Comparison of ENCODE assay signal across 19 mouse cellular contexts in genomic region chr10:92336138-92336537, GRCm38 (mm10).
DNase-seq lines count a peak whose midpoint lies in the region; ATAC-seq and TF ChIP-seq lines count a peak whose summit lies in the region.
"Had no signal": no experiment of that assay in that cellular context is flagged by ENCODE, and none has a peak within 500 bp of the region (broad histone marks: within the 10 kb centered on the region; RNA-seq: fewer than 3 reads in every experiment).

No protein-coding gene starts in this region.

- no peak for TF ChIP-seq CTCF in forebrain, postnatal 0 days (IDR thresholded peaks at IDR 0.05; ENCODE audit: low read depth)
- TF ChIP-seq CTCF in midbrain, postnatal 0 days (IDR thresholded peaks at IDR 0.05): no peak

- no peak for ATAC-seq in forebrain, postnatal 0 days
- 0 out of 2 replicates have a peak, but pooled peaks have one; percentile 27 for ATAC-seq in hindbrain, embryonic 15.5 days (ENCODE audit: low FRiP score, low read depth)
- ATAC-seq in hindbrain, embryonic 13.5 days (ENCODE audit: low FRiP score): no peak
- no peak for ATAC-seq in midbrain, postnatal 0 days (ENCODE audit: low FRiP score)
- ATAC-seq in midbrain, embryonic 11.5 days (ENCODE audit: low FRiP score): no peak
- ATAC-seq: activated CD4-positive, CD25-positive, alpha-beta regulatory T cell, adult 4 months; intestine, embryonic 15.5 days; Patski had no signal

- H3K4me2 ChIP-seq in forebrain, postnatal 0 days (ENCODE audit: low read depth): no peak overlapping the region
- H3K4me2 ChIP-seq in hindbrain, embryonic 15.5 days: no peak overlapping the region
- no peak overlapping the region for H3K4me2 ChIP-seq in hindbrain, embryonic 13.5 days
- no peak overlapping the region for H3K4me2 ChIP-seq in midbrain, postnatal 0 days (ENCODE audit: low read depth, low read length, poor library complexity, severe bottlenecking)
- no peak overlapping the region for H3K4me2 ChIP-seq in midbrain, embryonic 11.5 days
- H3K4me2 ChIP-seq: heart, embryonic 11.5 days; heart, embryonic 15.5 days; intestine, embryonic 15.5 days; kidney, embryonic 15.5 days had no signal

- no peak for DNase-seq in forebrain, embryonic 10.5 days (ENCODE audit: extremely low spot score, low spot score)
- DNase-seq in forebrain, postnatal 0 days: no peak
- peak; percentile 58 for DNase-seq in midbrain, postnatal 0 days (ENCODE audit: low spot score)
- DNase-seq in midbrain, embryonic 11.5 days (ENCODE audit: low spot score, missing footprints): no peak
- peak; percentile 92 for DNase-seq in retina, postnatal 1 day
- DNase-seq in gastrocnemius, postnatal 36 days: no peak
- DNase-seq: adrenal gland, postnatal 14 days; cerebellum, adult 2 months; cerebellum, postnatal 10 days; heart, adult 2 months; kidney, adult 18-20 months had no signal

- peak overlapping the region; percentile 65; the same call in 1 of the 2 replicates for H3K27ac ChIP-seq in forebrain, embryonic 10.5 days
- H3K27ac ChIP-seq in forebrain, postnatal 0 days (ENCODE audit: low read depth, low read length): no peak overlapping the region
- no peak overlapping the region for H3K27ac ChIP-seq in hindbrain, embryonic 15.5 days (replicated peaks)
- H3K27ac ChIP-seq in hindbrain, embryonic 13.5 days: no peak overlapping the region
- no peak overlapping the region for H3K27ac ChIP-seq in midbrain, postnatal 0 days (ENCODE audit: low read depth, low read length)
- H3K27ac ChIP-seq in midbrain, embryonic 11.5 days (ENCODE audit: low read depth, low read length): no peak overlapping the region
- H3K27ac ChIP-seq: heart, adult 2 months; heart, embryonic 15.5 days; intestine, embryonic 15.5 days; kidney, embryonic 15.5 days had no signal

- H3K4me1 ChIP-seq in forebrain, embryonic 10.5 days: peaks cover 66% of the 10 kb centered on the region
- peaks cover 2% of the 10 kb centered on the region; the same call in 1 of the 2 replicates for H3K4me1 ChIP-seq in forebrain, postnatal 0 days (ENCODE audit: insufficient read depth)
- H3K4me1 ChIP-seq in hindbrain, embryonic 15.5 days (replicated peaks): peaks cover 17% of the 10 kb centered on the region
- peaks cover 19% of the 10 kb centered on the region for H3K4me1 ChIP-seq in hindbrain, embryonic 13.5 days (replicated peaks)
- H3K4me1 ChIP-seq in midbrain, postnatal 0 days (ENCODE audit: insufficient read depth, low read length): no peaks in the 10 kb centered on the region
- peaks cover 14% of the 10 kb centered on the region for H3K4me1 ChIP-seq in midbrain, embryonic 11.5 days (ENCODE audit: control insufficient read depth, insufficient read depth, low read length)

- intact Hi-C loops in gastrocnemius, postnatal 36 days (cut with DNase I): no loop called here

- H3K4me3 ChIP-seq in forebrain, embryonic 10.5 days: no peak overlapping the region
- H3K4me3 ChIP-seq in forebrain, postnatal 0 days (ENCODE audit: low read depth, low read length): no peak overlapping the region
- H3K4me3 ChIP-seq in hindbrain, embryonic 15.5 days: no peak overlapping the region
- H3K4me3 ChIP-seq in hindbrain, embryonic 13.5 days: no peak overlapping the region
- no peak overlapping the region for H3K4me3 ChIP-seq in midbrain, postnatal 0 days (ENCODE audit: low read depth, low read length)
- H3K4me3 ChIP-seq in midbrain, embryonic 11.5 days (ENCODE audit: low read depth, low read length): no peak overlapping the region
- H3K4me3 ChIP-seq: heart, adult 2 months; heart, embryonic 15.5 days; intestine, embryonic 15.5 days; kidney, embryonic 15.5 days had no signal

- H3K27me3 ChIP-seq in forebrain, embryonic 10.5 days (ENCODE audit: poor library complexity, severe bottlenecking): no peaks in the 10 kb centered on the region
- no peaks in the 10 kb centered on the region for H3K27me3 ChIP-seq in forebrain, postnatal 0 days (ENCODE audit: insufficient read depth, low read length)
- H3K27me3 ChIP-seq in hindbrain, embryonic 15.5 days: no peaks in the 10 kb centered on the region
- H3K27me3 ChIP-seq in hindbrain, embryonic 13.5 days: no peaks in the 10 kb centered on the region
- no peaks in the 10 kb centered on the region for H3K27me3 ChIP-seq in midbrain, postnatal 0 days (ENCODE audit: insufficient read depth, low read length)
- no peaks in the 10 kb centered on the region for H3K27me3 ChIP-seq in midbrain, embryonic 11.5 days (ENCODE audit: control insufficient read depth, insufficient read depth, low read length)
- H3K27me3 ChIP-seq: heart, embryonic 15.5 days; intestine, embryonic 15.5 days; kidney, embryonic 15.5 days; Patski had no signal

- no peaks in the 10 kb centered on the region for H3K9me3 ChIP-seq in forebrain, embryonic 10.5 days
- no peaks in the 10 kb centered on the region for H3K9me3 ChIP-seq in forebrain, postnatal 0 days (ENCODE audit: low read length)
- H3K9me3 ChIP-seq in hindbrain, embryonic 15.5 days: no peaks in the 10 kb centered on the region
- H3K9me3 ChIP-seq in hindbrain, embryonic 13.5 days: no peaks in the 10 kb centered on the region
- H3K9me3 ChIP-seq in midbrain, postnatal 0 days (ENCODE audit: low read length): no peaks in the 10 kb centered on the region
- H3K9me3 ChIP-seq in midbrain, embryonic 11.5 days (ENCODE audit: control insufficient read depth, low read length): no peaks in the 10 kb centered on the region
- H3K9me3 ChIP-seq: heart, embryonic 15.5 days; intestine, embryonic 15.5 days; kidney, embryonic 15.5 days had no signal

- no peak overlapping the region for H3K9ac ChIP-seq in forebrain, postnatal 0 days
- H3K9ac ChIP-seq in hindbrain, embryonic 15.5 days: no peak overlapping the region
- H3K9ac ChIP-seq in hindbrain, embryonic 13.5 days: no peak overlapping the region
- H3K9ac ChIP-seq in midbrain, postnatal 0 days (replicated peaks; ENCODE audit: low read length, poor library complexity, severe bottlenecking): no peak overlapping the region
- no peak overlapping the region for H3K9ac ChIP-seq in midbrain, embryonic 11.5 days (ENCODE audit: low read length)
- H3K9ac ChIP-seq: heart, embryonic 15.5 days; intestine, embryonic 15.5 days; kidney, embryonic 15.5 days had no signal

- H3K36me3 ChIP-seq in forebrain, embryonic 10.5 days (replicated peaks): no peaks in the 10 kb centered on the region
- no peaks in the 10 kb centered on the region for H3K36me3 ChIP-seq in forebrain, postnatal 0 days (ENCODE audit: insufficient read depth)
- no peaks in the 10 kb centered on the region for H3K36me3 ChIP-seq in hindbrain, embryonic 15.5 days
- no peaks in the 10 kb centered on the region for H3K36me3 ChIP-seq in hindbrain, embryonic 13.5 days
- H3K36me3 ChIP-seq in midbrain, postnatal 0 days (ENCODE audit: insufficient read depth, low read length): no peaks in the 10 kb centered on the region
- H3K36me3 ChIP-seq in midbrain, embryonic 11.5 days (ENCODE audit: control insufficient read depth, insufficient read depth, low read length): no peaks in the 10 kb centered on the region
- H3K36me3 ChIP-seq: heart, embryonic 15.5 days; intestine, embryonic 15.5 days; kidney, embryonic 15.5 days had no signal

- WGBS in forebrain, embryonic 10.5 days: 68% methylated on average over 5 of the region's 5 CpGs
- WGBS in forebrain, postnatal 0 days: 27% methylated on average over 5 of the region's 5 CpGs
- 36% methylated on average over 5 of the region's 5 CpGs for WGBS in hindbrain, embryonic 15.5 days
- WGBS in hindbrain, embryonic 13.5 days: 46% methylated on average over 5 of the region's 5 CpGs
- WGBS in midbrain, postnatal 0 days: 56% methylated on average over 5 of the region's 5 CpGs
- 82% methylated on average over 5 of the region's 5 CpGs for WGBS in midbrain, embryonic 11.5 days

Comparison
In these comparisons a context has a peak if more than half of its experiments do, and no peak if none do; other contexts are left out.
1. DNase-seq: peak in midbrain, postnatal 0 days (single experiment) and retina, postnatal 1 day (single experiment); none in forebrain, embryonic 10.5 days (single experiment), forebrain, postnatal 0 days (single experiment), midbrain, embryonic 11.5 days (single experiment) and gastrocnemius, postnatal 36 days (0 of 2).